Mouse (Mus musculus) erythroblast, embryonic 14.5 days (primary cell): ENCODE data around the gene Slc9a3r1.

Experiments used
- GATA1 ChIP-seq: IDR thresholded peaks from 2 replicates; pipeline ENCODE4 v1.6.1; 2012; ENCODE audit warnings: low read length, inconsistent platforms, mixed read lengths
- TAL1 ChIP-seq: IDR thresholded peaks from 3 replicates; pipeline ENCODE4 v1.6.1; 2012; ENCODE audit warnings: low read length, inconsistent platforms, mixed read lengths

DNA sequence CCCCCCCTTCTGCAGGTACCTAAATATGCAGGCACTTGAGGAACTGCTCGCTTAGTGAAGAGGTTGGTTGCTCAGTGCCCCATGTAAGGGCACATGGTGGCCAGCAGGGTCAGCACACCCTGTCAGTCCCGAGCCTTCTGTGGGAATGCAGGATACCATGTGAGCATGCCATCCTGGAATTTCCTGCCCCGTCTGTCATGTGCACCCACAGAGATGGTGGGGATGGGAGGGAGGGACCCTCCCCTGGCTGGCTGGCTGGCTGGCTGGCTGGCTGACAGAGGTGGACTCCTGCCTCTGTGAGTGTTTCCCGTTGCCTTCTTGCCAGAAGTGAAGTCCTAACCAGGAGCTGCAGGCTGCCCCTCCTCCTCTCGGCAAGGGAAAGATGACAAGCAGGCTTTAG is 59.4 kb downstream of the Slc9a3r1 start:
- TF ChIP-seq GATA1 (no peak), TAL1 (no peak)
